Mouse (Mus musculus) midbrain, embryonic 14.5 days (tissue): ENCODE results near the gene Cdc14b. TPM values are rescaled to one million over a fixed set of nuclear protein-coding genes. Genes with fewer than 3 reads are reported as not detected.

ENCODE experiments used
- ATAC-seq: fragments of 200-750 bp; cut with Nextera tagmentation; 2 replicates; pipeline ENCODE4 v1.8.0; 2017; ENCODE audit warnings: moderate number of reproducible peaks, moderate library complexity; ENCODE audit not compliant: low FRiP score, low TSS enrichment
- DNase-seq: peaks from one replicate; pipeline ENCODE4 v3.0.0-alpha.2; 2015
- H3K27ac ChIP-seq: fragments of 300-500 bp; sonication (generic); replicated peaks from 2 replicates; pipeline ENCODE4 v1.5.1; 2014; ENCODE audit warnings: mild to moderate bottlenecking, low read depth, low read length, moderate library complexity
- H3K27me3 ChIP-seq: fragments of 300-500 bp; sonication (generic); 2 replicates; pipeline ENCODE4 v1.6.1; 2014; ENCODE audit warnings: low read length, control low read depth, mixed read lengths; ENCODE audit not compliant: control insufficient read depth, insufficient read depth
- H3K36me3 ChIP-seq: fragments of 300-500 bp; sonication (generic); 2 replicates; pipeline ENCODE4 v1.6.1; 2014; ENCODE audit warnings: low read length, control low read depth; ENCODE audit not compliant: control insufficient read depth, insufficient read depth
- H3K4me1 ChIP-seq: fragments of 300-500 bp; sonication (generic); 2 replicates; pipeline ENCODE4 v1.6.1; 2014; ENCODE audit warnings: mild to moderate bottlenecking, antibody characterized with exemption, low read length, control low read depth; ENCODE audit not compliant: control insufficient read depth, insufficient read depth
- H3K4me2 ChIP-seq: fragments of 300-500 bp; sonication (generic); 2 replicates; pipeline ENCODE4 v1.6.1; 2014; ENCODE audit warnings: mild to moderate bottlenecking, low read length, moderate library complexity
- H3K4me3 ChIP-seq: fragments of 300-500 bp; sonication (generic); replicated peaks from 2 replicates; pipeline ENCODE4 v1.5.1; 2014; ENCODE audit warnings: low read depth, low read length
- H3K9ac ChIP-seq: fragments of 300-500 bp; sonication (generic); replicated peaks from 2 replicates; pipeline ENCODE4 v1.6.1; 2014; ENCODE audit warnings: mild to moderate bottlenecking, low read length, moderate library complexity
- H3K9me3 ChIP-seq: fragments of 300-500 bp; sonication (generic); 2 replicates; pipeline ENCODE4 v1.6.1; 2016; ENCODE audit warnings: low read length, control low read depth, mixed read lengths; ENCODE audit not compliant: control insufficient read depth
- WGBS: fragments of 180-500 bp; shearing (Covaris S2); extraction: QIAGEN DNeasy Blood & Tissue Kit; methylation state at CpG from one replicate; pipeline ENCODE4 v1.1.7; 2014; 5-methylcytosine and 5-hydroxymethylcytosine counted together
- polyA plus RNA-seq: library from polyadenylated mRNA; unstranded; fragments of >200 nt; fragmentation: Nextera tagmentation; extraction: Ambion mirVana; gene quantifications from 2 replicates; pipeline ENCODE4 v1.2.1, GENCODE M21; 2014

Cdc14b gene
- polyA plus RNA-seq, 1 experiment from 2014 or later, result 3.7 TPM

GRCm38 (mm10) chr13:64162626-64163025 lies 112.5 kb downstream of the Cdc14b start:
- Histone ChIP-seq H3K4me3 (peak overlapping the region; percentile 79), H3K4me2 (peak overlapping the region; percentile 92), H3K36me3 (no peaks in the 10 kb centered on the region), H3K9ac (peak overlapping the region; percentile 82), H3K4me1 (peaks cover 10% of the 10 kb centered on the region), H3K27ac (peak overlapping the region; percentile 87; the same call in 1 of the 2 replicates), H3K9me3 (peaks cover 8% of the 10 kb centered on the region), H3K27me3 (0 out of 2 replicates have a peak, but pooled peaks cover 5% of the 10 kb centered on the region)
- peak; percentile 21; the same call in 1 of the 2 replicates for ATAC-seq
- DNase-seq, result peak; percentile 56
- WGBS, result under 1% methylated on average over 14 of the region's 14 CpGs

- peak overlapping the region; percentile 87 for H3K27ac ChIP-seq
- ATAC-seq, result no peak; the same call in 1 of the 2 replicates
- under 1% methylated on average over 67 of the region's 71 CpGs for WGBS
Observed at GRCm38 (mm10) chr13:64161916-64162611, 113.0 kb downstream of the Cdc14b start.

GRCm38 (mm10) chr13:64161548-64161915 lies 113.6 kb downstream of the Cdc14b start, which contains the start of gene Habp4:
TSS of gene Habp4 (plus strand) at chr13:64161824.
- H3K4me2 ChIP-seq, result peak within 1 kb of the TSS; percentile 92
- H3K9ac ChIP-seq, result peak within 1 kb of the TSS; percentile 82
- peaks cover under 1% of the 10 kb centered on the region; the same call in 1 of the 2 replicates for H3K9me3 ChIP-seq
- 0% methylated on average over 31 of the region's 31 CpGs for WGBS
- H3K27me3 ChIP-seq, result 0 out of 2 replicates have a peak, but pooled peaks cover 5% of the 10 kb centered on the region
- H3K36me3 ChIP-seq, result no peaks in the 10 kb centered on the region
- peak within 1 kb of the TSS; percentile 87 for H3K27ac ChIP-seq
- ATAC-seq, result peak; percentile 99
- peaks cover 10% of the 10 kb centered on the region for H3K4me1 ChIP-seq
- H3K4me3 ChIP-seq, result peak within 1 kb of the TSS; percentile 79
- peak; percentile 99 for DNase-seq

More at GRCm38 (mm10) chr13:64161916-64162611, 113.0 kb downstream of the Cdc14b start:
- peak overlapping the region; percentile 92 for H3K4me2 ChIP-seq
- H3K4me1 ChIP-seq, result peaks cover 10% of the 10 kb centered on the region
- H3K9me3 ChIP-seq, result peaks cover 5% of the 10 kb centered on the region; the same call in 1 of the 2 replicates
- peak overlapping the region; percentile 79 for H3K4me3 ChIP-seq
- H3K36me3 ChIP-seq, result no peaks in the 10 kb centered on the region
- no peak for DNase-seq
- H3K9ac ChIP-seq, result peak overlapping the region; percentile 82
- H3K27me3 ChIP-seq, result 0 out of 2 replicates have a peak, but pooled peaks cover 5% of the 10 kb centered on the region

- DNase-seq, result peak; percentile 21
- H3K27ac ChIP-seq, result no peak overlapping the region
- ATAC-seq, result no peak
- no peak overlapping the region for H3K9ac ChIP-seq
- H3K4me2 ChIP-seq, result no peak overlapping the region
- no peak overlapping the region for H3K4me3 ChIP-seq
- H3K9me3 ChIP-seq, result no peaks in the 10 kb centered on the region
- H3K4me1 ChIP-seq, result no peaks in the 10 kb centered on the region
- H3K27me3 ChIP-seq, result 0 out of 2 replicates have a peak, but pooled peaks cover 5% of the 10 kb centered on the region
- H3K36me3 ChIP-seq, result no peaks in the 10 kb centered on the region
Observed at GRCm38 (mm10) chr13:64156966-64157365, 118.1 kb downstream of the Cdc14b start.

- no peak overlapping the region for H3K4me3 ChIP-seq
- H3K4me2 ChIP-seq, result no peak overlapping the region
- no peak overlapping the region for H3K27ac ChIP-seq
- H3K27me3 ChIP-seq, result 0 out of 2 replicates have a peak, but pooled peaks cover 1% of the 10 kb centered on the region
- DNase-seq (peak; percentile 25), ATAC-seq (no peak)
- H3K9me3 ChIP-seq, result no peaks in the 10 kb centered on the region
- 6% methylated on average over 1 of the region's 1 CpGs for WGBS
- no peaks in the 10 kb centered on the region for H3K36me3 ChIP-seq
- peaks cover 4% of the 10 kb centered on the region; the same call in 1 of the 2 replicates for H3K4me1 ChIP-seq
- no peak overlapping the region for H3K9ac ChIP-seq
Observed at GRCm38 (mm10) chr13:64155171-64155571, 119.9 kb downstream of the Cdc14b start.

GRCm38 (mm10) chr13:64154651-64155050 lies 120.4 kb downstream of the Cdc14b start:
- H3K27ac ChIP-seq, result no peak overlapping the region
- no peak overlapping the region for H3K4me3 ChIP-seq
- ATAC-seq (no peak), DNase-seq (no peak)
- no peaks in the 10 kb centered on the region for H3K36me3 ChIP-seq
- H3K9ac ChIP-seq, result no peak overlapping the region
- no peaks in the 10 kb centered on the region for H3K27me3 ChIP-seq
- WGBS, result 62% methylated on average over 2 of the region's 2 CpGs
- no peak overlapping the region for H3K4me2 ChIP-seq
- H3K4me1 ChIP-seq, result peaks cover 4% of the 10 kb centered on the region; the same call in 1 of the 2 replicates
- H3K9me3 ChIP-seq, result no peaks in the 10 kb centered on the region

- H3K9me3 ChIP-seq, result no peaks in the 10 kb centered on the region
- H3K27ac ChIP-seq, result no peak overlapping the region
- DNase-seq, result peak; percentile 63
- H3K27me3 ChIP-seq, result no peaks in the 10 kb centered on the region
- H3K4me1 ChIP-seq, result peaks cover 4% of the 10 kb centered on the region; the same call in 1 of the 2 replicates
- peak overlapping the region; percentile 82 for H3K4me3 ChIP-seq
- peak; percentile 9; the same call in 1 of the 2 replicates for ATAC-seq
- no peaks in the 10 kb centered on the region for H3K36me3 ChIP-seq
- 1% methylated on average over 18 of the region's 18 CpGs for WGBS
- no peak overlapping the region for H3K9ac ChIP-seq
- peak overlapping the region; percentile 93 for H3K4me2 ChIP-seq
Observed at GRCm38 (mm10) chr13:64153751-64154267, 121.3 kb downstream of the Cdc14b start.

- WGBS, result under 1% methylated on average over 55 of the region's 56 CpGs
- Histone ChIP-seq H3K4me1 (peaks cover 4% of the 10 kb centered on the region; the same call in 1 of the 2 replicates), H3K27me3 (no peaks in the 10 kb centered on the region), H3K4me2 (peak within 1 kb of the TSS; percentile 93), H3K9ac (peak within 1 kb of the TSS; percentile 55), H3K4me3 (peak within 1 kb of the TSS; percentile 82), H3K36me3 (no peaks in the 10 kb centered on the region), H3K9me3 (no peaks in the 10 kb centered on the region), H3K27ac (peak within 1 kb of the TSS; percentile 61)
- DNase-seq (peak; percentile 98), ATAC-seq (peak; percentile 98)
Observed at GRCm38 (mm10) chr13:64153083-64153682, 121.9 kb downstream of the Cdc14b start, which contains the start of gene Zfp367. TSS of gene Zfp367 (minus strand) at chr13:64153202.
